Mouse (Mus musculus) small intestine, adult 2 months (tissue): Measurements from ENCODE around the gene F11r.

Source experiments
- CTCF ChIP-seq: fragments of 200-500 bp; IDR thresholded peaks from 2 replicates; pipeline ENCODE4 v1.5.1; 2012; ENCODE audit warnings: low read depth, mild to moderate bottlenecking, control low read depth, inconsistent platforms, low read length, moderate library complexity, mixed read lengths; ENCODE audit not compliant: insufficient replicate concordance, insufficient read length; ENCODE audit errors: extremely low read depth
- POLR2A ChIP-seq: fragments of 200-500 bp; IDR thresholded peaks from 2 replicates; pipeline ENCODE4 v1.6.1; 2012; ENCODE audit warnings: low read depth, mild to moderate bottlenecking, control low read depth, inconsistent platforms, low read length, moderate library complexity

GRCm38 (mm10) chr1:171469678-171470077 lies 32.3 kb downstream of the F11r start:
- TF ChIP-seq POLR2A = no peak
- TF ChIP-seq CTCF = no peak
